Mouse (Mus musculus) small intestine, adult 2 months (tissue): Measurements from ENCODE around the gene Tmem8b. TPM values are rescaled to one million over a fixed set of nuclear protein-coding genes. Genes with fewer than 3 reads are reported as not detected.

ENCODE experiments used
- H3K27ac ChIP-seq: fragments of 200-500 bp; 2 replicates; pipeline ENCODE4 v1.5.1; 2012; ENCODE audit warnings: low read depth, low read length, control low read depth, inconsistent platforms; ENCODE audit not compliant: insufficient read depth
- H3K27me3 ChIP-seq: fragments of 200-500 bp; 2 replicates; pipeline ENCODE4 v1.6.1; 2012; ENCODE audit warnings: mild to moderate bottlenecking, moderate library complexity, low read length, inconsistent platforms; ENCODE audit not compliant: control insufficient read depth, insufficient read depth
- H3K36me3 ChIP-seq: fragments of 200-500 bp; 2 replicates; pipeline ENCODE4 v1.6.1; 2012; ENCODE audit warnings: mild to moderate bottlenecking, low read length, control low read depth, inconsistent platforms; ENCODE audit not compliant: control insufficient read depth, insufficient read depth
- H3K4me1 ChIP-seq: fragments of 200-500 bp; 2 replicates; pipeline ENCODE4 v1.6.1; 2012; ENCODE audit warnings: low read length, inconsistent platforms, mixed read lengths; ENCODE audit not compliant: control insufficient read depth, insufficient read depth, insufficient read length
- H3K4me3 ChIP-seq: fragments of 200-500 bp; 2 replicates; pipeline ENCODE4 v1.5.1; 2012; ENCODE audit warnings: low read depth, mild to moderate bottlenecking, control low read depth, inconsistent platforms, low read length, moderate library complexity
- CTCF ChIP-seq: fragments of 200-500 bp; IDR thresholded peaks from 2 replicates; pipeline ENCODE4 v1.5.1; 2012; ENCODE audit warnings: low read depth, mild to moderate bottlenecking, control low read depth, inconsistent platforms, low read length, moderate library complexity, mixed read lengths; ENCODE audit not compliant: insufficient replicate concordance, insufficient read length; ENCODE audit errors: extremely low read depth
- POLR2A ChIP-seq: fragments of 200-500 bp; IDR thresholded peaks from 2 replicates; pipeline ENCODE4 v1.6.1; 2012; ENCODE audit warnings: low read depth, mild to moderate bottlenecking, control low read depth, inconsistent platforms, low read length, moderate library complexity
- WGBS: fragments of 180-500 bp; shearing (Covaris S2); methylation state at CpG from one replicate; pipeline ENCODE4 v1.1.7; 2018; 5-methylcytosine and 5-hydroxymethylcytosine counted together
- polyA plus RNA-seq: library from polyadenylated mRNA; depleted of rRNA; stranded (reverse); fragments of >200 nt; gene quantifications from 2 replicates; pipeline ENCODE4 v1.2.3, GENCODE M21; 2012

Gene Tmem8b
- polyA plus RNA-seq, 1 experiment: 4.3 TPM

- Histone ChIP-seq H3K4me1 (no peaks in the 10 kb centered on the region), H3K27ac (no peak overlapping the region), H3K27me3 (no peaks in the 10 kb centered on the region), H3K36me3 (no peaks in the 10 kb centered on the region), H3K4me3 (no peak overlapping the region)
- TF ChIP-seq CTCF (no peak), POLR2A (no peak)
- WGBS: 39% methylated on average over 15 of the region's 16 CpGs
These were observed 51.9 kb downstream of the Tmem8b start for GRCm38 (mm10) chr4:43720491-43721228.

GRCm38 (mm10) chr4:43722191-43722590 lies 53.4 kb downstream of the Tmem8b start:
- Histone ChIP-seq H3K27ac (no peak overlapping the region), H3K36me3 (no peaks in the 10 kb centered on the region), H3K27me3 (no peaks in the 10 kb centered on the region), H3K4me1 (peaks cover 8% of the 10 kb centered on the region; the same call in 1 of the 2 replicates), H3K4me3 (no peak overlapping the region)
- TF ChIP-seq CTCF (no peak), POLR2A (no peak)
- WGBS: 80% methylated on average over 4 of the region's 4 CpGs

- no peaks in the 10 kb centered on the region for H3K27me3 ChIP-seq
- H3K27ac ChIP-seq: no peak overlapping the region
- peaks cover 20% of the 10 kb centered on the region; the same call in 1 of the 2 replicates for H3K4me1 ChIP-seq
- H3K36me3 ChIP-seq: no peaks in the 10 kb centered on the region
- TF ChIP-seq CTCF: no peak
- TF ChIP-seq POLR2A: no peak
- 13% methylated on average over 1 of the region's 1 CpGs for WGBS
- H3K4me3 ChIP-seq: no peak overlapping the region
These were observed 56.0 kb downstream of the Tmem8b start for GRCm38 (mm10) chr4:43724764-43725163.

GRCm38 (mm10) chr4:43726228-43726993 lies 57.6 kb downstream of the Tmem8b start:
- Histone ChIP-seq H3K4me3 (no peak overlapping the region), H3K27ac (peak overlapping the region; percentile 81), H3K27me3 (no peaks in the 10 kb centered on the region), H3K4me1 (peaks cover 20% of the 10 kb centered on the region; the same call in 1 of the 2 replicates), H3K36me3 (no peaks in the 10 kb centered on the region)
- TF ChIP-seq CTCF: no peak
- TF ChIP-seq POLR2A: no peak
- 40% methylated on average over 12 of the region's 12 CpGs for WGBS

- H3K36me3 ChIP-seq: no peaks in the 10 kb centered on the region
- no peak within 1 kb of the TSS for H3K4me3 ChIP-seq
- TF ChIP-seq CTCF: no peak
- TF ChIP-seq POLR2A: no peak
- peaks cover 20% of the 10 kb centered on the region; the same call in 1 of the 2 replicates for H3K4me1 ChIP-seq
- peak within 1 kb of the TSS; percentile 91 for H3K27ac ChIP-seq
- no peaks in the 10 kb centered on the region for H3K27me3 ChIP-seq
- WGBS: 31% methylated on average over 3 of the region's 3 CpGs
These were observed 58.2 kb downstream of the Tmem8b start, which contains the start of gene Hrct1 for GRCm38 (mm10) chr4:43726995-43727394. TSS of gene Hrct1 (plus strand) at chr4:43727188.

- no peak for TF ChIP-seq CTCF
- TF ChIP-seq POLR2A: no peak
- Histone ChIP-seq H3K27ac (peak overlapping the region; percentile 91), H3K4me1 (peaks cover 20% of the 10 kb centered on the region; the same call in 1 of the 2 replicates), H3K27me3 (no peaks in the 10 kb centered on the region), H3K4me3 (no peak overlapping the region), H3K36me3 (no peaks in the 10 kb centered on the region)
- WGBS: 61% methylated on average over 7 of the region's 7 CpGs
These were observed 59.2 kb downstream of the Tmem8b start for GRCm38 (mm10) chr4:43727718-43728575.
